Mouse (Mus musculus) spleen, adult 2 months (tissue): Measurements from ENCODE around the gene Parm1.

Source experiments
- CTCF ChIP-seq: fragments of 200-500 bp; IDR thresholded peaks from 2 replicates; pipeline ENCODE4 v1.5.1; 2011; ENCODE audit warnings: mild to moderate bottlenecking, inconsistent platforms; ENCODE audit not compliant: insufficient read depth, insufficient read length, insufficient replicate concordance; ENCODE audit errors: extremely low read depth
- POLR2A ChIP-seq: fragments of 200-500 bp; IDR thresholded peaks from 2 replicates; pipeline ENCODE4 v1.6.1; 2011; ENCODE audit warnings: low read depth, low read length, inconsistent platforms

DNA sequence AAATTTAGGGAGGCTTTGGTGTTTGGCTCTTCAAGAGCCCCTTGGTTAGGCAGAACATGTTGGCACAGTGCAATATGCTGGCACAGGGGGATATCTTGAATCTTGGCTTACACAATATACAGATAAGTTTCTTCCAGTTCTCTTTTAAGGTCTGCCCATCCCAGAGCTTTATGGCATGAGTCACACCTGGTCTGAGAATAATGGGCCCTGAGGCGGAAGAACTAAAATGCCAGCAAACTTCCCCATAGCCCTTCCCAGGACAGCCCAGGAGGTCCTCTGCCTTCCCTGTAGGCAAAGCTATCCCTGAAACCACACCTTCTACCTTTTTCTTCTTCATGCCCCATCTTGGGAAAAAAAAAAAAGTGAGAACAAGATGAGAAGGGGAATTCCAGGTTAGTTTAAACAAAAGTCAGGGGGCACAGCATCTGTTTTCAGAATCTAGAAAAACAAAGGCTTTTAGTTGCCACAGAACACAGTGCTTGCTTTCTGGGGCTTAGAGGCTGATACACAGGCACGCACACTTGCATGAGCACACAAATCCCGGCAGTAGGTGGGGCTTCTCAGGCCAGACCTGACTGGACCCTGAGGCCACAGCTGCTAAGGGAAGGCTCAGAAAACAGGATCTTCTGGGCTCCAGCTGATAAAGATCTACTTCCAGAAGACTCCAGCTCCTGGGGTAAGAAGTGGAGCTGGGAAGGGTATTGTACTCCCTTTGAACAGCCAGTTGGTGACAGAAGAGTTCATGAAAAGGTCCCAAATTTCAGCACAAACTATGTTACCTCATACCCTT, 92.3 kb downstream of the Parm1 start:
- TF ChIP-seq CTCF (no peak), POLR2A (no peak)
